Mouse (Mus musculus): ENCODE results near the gene 2010300C02Rik. TPM values are rescaled to one million over a fixed set of nuclear protein-coding genes. Genes with fewer than 3 reads are reported as not detected.
A peak's percentile ranks its signal among the peaks of the same experiment; 100 is the strongest.
"Not testable (repeated sequence)": the region's sequence is repeated elsewhere in the genome, so short reads cannot be mapped to it uniquely, and the experiment has no call there.

Gene 2010300C02Rik
- polyA plus RNA-seq, 1 experiment from 2014 or later, result not detected

DNA sequence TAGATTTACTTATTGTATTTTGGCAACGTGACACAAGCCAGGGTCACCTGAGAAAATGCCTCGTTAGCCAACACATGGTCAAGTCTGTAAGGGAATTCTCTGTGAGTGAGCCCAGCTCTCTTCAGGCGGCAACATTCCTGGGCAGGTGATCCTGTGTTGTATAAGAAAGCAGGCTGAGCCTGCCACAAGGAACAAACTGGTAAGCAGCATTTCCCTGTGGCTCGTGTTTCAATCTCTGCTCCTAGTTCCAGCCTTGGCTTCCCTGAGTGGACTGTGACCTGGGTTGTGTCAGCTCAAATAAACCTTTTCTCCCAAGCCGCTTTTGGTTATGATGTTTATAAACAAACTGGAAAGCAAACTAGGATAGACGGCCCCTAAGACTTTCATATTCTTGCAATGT, 108.9 kb downstream of the 2010300C02Rik start:
- Histone ChIP-seq H3K79me2 (ENCODE audit: inconsistent target) (no peaks in the 10 kb centered on the region), H3K36me3 (ENCODE audit: inconsistent target) (no peaks in the 10 kb centered on the region), H3K27ac (no peak overlapping the region), H3K4me3 (ENCODE audit: inconsistent target) (no peak overlapping the region)
- WGBS (ENCODE audit: missing documents), result 89% methylated on average over 6 of the region's 6 CpGs

DNA sequence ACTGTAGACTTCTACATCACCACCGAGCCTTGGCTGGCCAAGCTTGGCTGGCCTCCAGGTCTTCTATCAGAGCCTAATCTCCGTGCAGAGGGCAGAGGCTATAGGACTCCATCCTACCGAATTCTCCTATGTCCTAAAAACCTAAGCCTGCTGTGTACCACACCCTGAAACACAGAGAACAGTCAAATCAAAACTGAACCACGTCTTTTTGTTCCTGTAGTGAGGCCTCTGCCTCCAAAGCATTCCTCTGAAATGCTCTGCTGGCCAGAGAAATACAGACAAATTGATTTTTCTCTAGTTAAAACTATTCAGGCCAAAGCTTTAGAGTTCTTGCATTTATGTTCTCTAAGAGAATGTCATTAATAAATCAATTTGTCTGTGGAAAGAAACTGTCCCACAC, 109.6 kb downstream of the 2010300C02Rik start:
- 73% methylated on average over 4 of the region's 4 CpGs for WGBS (ENCODE audit: missing documents)
- Histone ChIP-seq H3K27ac (no peak overlapping the region), H3K36me3 (ENCODE audit: inconsistent target) (no peaks in the 10 kb centered on the region), H3K4me3 (ENCODE audit: inconsistent target) (no peak overlapping the region), H3K79me2 (ENCODE audit: inconsistent target) (no peaks in the 10 kb centered on the region)

GRCm38 (mm10) chr1:37605694-37606093, 114.2 kb downstream of the 2010300C02Rik start:
- WGBS (ENCODE audit: missing documents), result 37% methylated on average over 3 of the region's 5 CpGs
- H3K79me2 ChIP-seq (ENCODE audit: inconsistent target); H3K36me3 ChIP-seq (ENCODE audit: inconsistent target); H3K27ac ChIP-seq; H3K4me3 ChIP-seq (ENCODE audit: inconsistent target): not testable (repeated sequence)

- H3K79me2 ChIP-seq (ENCODE audit: inconsistent target), result no peaks in the 10 kb centered on the region
- no peak overlapping the region for H3K27ac ChIP-seq
- 96% methylated on average over 10 of the region's 10 CpGs for WGBS (ENCODE audit: missing documents)
Observed at GRCm38 (mm10) chr1:37603206-37603605, 116.7 kb downstream of the 2010300C02Rik start.

DNA sequence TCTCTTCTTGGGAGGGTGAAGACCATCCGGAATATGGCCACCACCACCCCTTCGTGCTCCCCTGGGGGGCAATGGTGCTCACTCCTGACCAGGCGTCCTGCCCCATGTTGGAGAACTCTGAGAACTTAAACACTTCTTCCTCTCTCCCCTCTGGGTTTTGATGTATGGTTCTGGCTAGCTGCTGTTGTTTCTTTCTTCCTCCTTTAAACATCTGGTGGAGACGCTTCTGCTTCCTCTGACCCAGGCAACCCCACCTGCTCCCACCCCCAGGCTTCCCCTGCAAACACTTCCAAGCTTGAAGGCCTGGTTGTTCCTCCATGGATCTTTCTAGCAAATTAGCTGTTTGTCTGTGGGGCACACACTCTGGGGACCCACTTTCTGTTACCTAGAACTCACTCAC, 117.6 kb downstream of the 2010300C02Rik start:
- no peaks in the 10 kb centered on the region for H3K36me3 ChIP-seq (ENCODE audit: inconsistent target)
- no peak overlapping the region for H3K4me3 ChIP-seq (ENCODE audit: inconsistent target)
- no peak overlapping the region for H3K27ac ChIP-seq
- WGBS (ENCODE audit: missing documents), result 58% methylated on average over 4 of the region's 4 CpGs
- no peaks in the 10 kb centered on the region for H3K79me2 ChIP-seq (ENCODE audit: inconsistent target)

More at GRCm38 (mm10) chr1:37603206-37603605, 116.7 kb downstream of the 2010300C02Rik start:
- H3K4me3 ChIP-seq (ENCODE audit: inconsistent target), result no peak overlapping the region
- no peaks in the 10 kb centered on the region for H3K36me3 ChIP-seq (ENCODE audit: inconsistent target)

- H3K4me3 ChIP-seq (ENCODE audit: inconsistent target), result no peak overlapping the region
- WGBS (ENCODE audit: missing documents), result 96% methylated on average over 7 of the region's 8 CpGs
- H3K36me3 ChIP-seq (ENCODE audit: inconsistent target), result no peaks in the 10 kb centered on the region
- H3K27ac ChIP-seq, result no peak overlapping the region
- no peaks in the 10 kb centered on the region for H3K79me2 ChIP-seq (ENCODE audit: inconsistent target)
Observed at GRCm38 (mm10) chr1:37601461-37601860, 118.4 kb downstream of the 2010300C02Rik start.

DNA sequence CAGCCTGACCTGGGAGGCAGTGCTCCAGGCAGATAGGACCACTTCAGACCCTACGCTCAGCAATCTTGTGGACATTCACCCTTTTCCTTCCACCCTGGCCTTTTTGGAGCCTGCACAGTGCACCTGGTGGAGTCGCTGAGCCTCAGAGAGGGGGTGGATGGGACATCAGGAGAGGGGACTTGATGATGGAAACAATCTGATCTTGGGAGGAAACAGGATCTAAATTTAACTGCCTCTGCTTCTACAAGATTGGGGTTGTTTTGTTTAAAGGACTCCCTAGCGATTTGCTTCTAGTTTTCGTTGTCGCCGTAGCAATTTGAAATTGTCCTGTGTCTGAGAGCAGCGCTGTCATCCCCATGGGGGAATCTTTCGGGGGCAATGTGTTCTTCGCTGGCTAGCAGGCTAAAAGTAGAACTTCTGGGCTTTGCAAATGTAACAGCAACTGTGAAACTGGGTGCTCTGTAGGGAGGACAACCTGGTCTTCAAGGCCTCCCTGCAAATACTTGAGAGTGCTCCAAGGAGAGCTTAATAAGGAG, 119.2 kb downstream of the 2010300C02Rik start:
- H3K36me3 ChIP-seq (ENCODE audit: inconsistent target), result no peaks in the 10 kb centered on the region
- H3K4me3 ChIP-seq (ENCODE audit: inconsistent target), result no peak overlapping the region
- H3K27ac ChIP-seq, result no peak overlapping the region
- H3K79me2 ChIP-seq (ENCODE audit: inconsistent target), result no peaks in the 10 kb centered on the region
- WGBS (ENCODE audit: missing documents), result 74% methylated on average over 9 of the region's 9 CpGs

- H3K79me2 ChIP-seq (ENCODE audit: inconsistent target), result no peaks in the 10 kb centered on the region
- no peak overlapping the region for H3K27ac ChIP-seq
- 79% methylated on average over 5 of the region's 5 CpGs for WGBS (ENCODE audit: missing documents)
- H3K4me3 ChIP-seq (ENCODE audit: inconsistent target), result no peak overlapping the region
- no peaks in the 10 kb centered on the region for H3K36me3 ChIP-seq (ENCODE audit: inconsistent target)
Observed at GRCm38 (mm10) chr1:37598986-37599385, 120.9 kb downstream of the 2010300C02Rik start.

DNA sequence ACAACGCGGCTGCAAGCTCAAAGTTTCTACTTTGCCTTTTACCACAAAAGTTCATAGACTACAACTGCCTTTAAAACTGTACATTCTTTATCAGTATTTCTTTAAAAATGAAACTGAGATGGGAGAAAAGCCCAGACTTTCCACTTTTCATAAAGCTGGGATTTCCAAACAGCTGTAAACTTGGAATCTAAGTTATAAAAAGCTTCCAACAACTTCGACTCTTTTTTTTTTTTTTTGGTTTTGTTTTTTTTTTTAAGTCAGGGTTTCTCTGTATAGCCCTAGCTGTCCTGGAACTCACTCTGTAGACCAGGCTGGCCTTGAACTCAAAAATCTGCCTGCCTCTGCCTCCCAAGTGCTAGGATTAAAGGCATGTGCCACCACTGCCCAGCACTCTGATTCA, 125.1 kb downstream of the 2010300C02Rik start:
- WGBS (ENCODE audit: missing documents), result 93% methylated on average over 3 of the region's 3 CpGs
- not testable (repeated sequence) for H3K36me3 ChIP-seq (ENCODE audit: inconsistent target)

GRCm38 (mm10) chr1:37585809-37586480, 133.9 kb downstream of the 2010300C02Rik start:
- H3K27ac ChIP-seq, result peak overlapping the region; percentile 90
- under 1% methylated on average over 13 of the region's 13 CpGs for WGBS (ENCODE audit: missing documents)
- H3K4me3 ChIP-seq (ENCODE audit: inconsistent target), result no peak overlapping the region
- no peaks in the 10 kb centered on the region for H3K79me2 ChIP-seq (ENCODE audit: inconsistent target)
- H3K36me3 ChIP-seq (ENCODE audit: inconsistent target), result no peaks in the 10 kb centered on the region

More for the DNA sequence above, 125.1 kb downstream of the 2010300C02Rik start:
- not testable (repeated sequence) for H3K4me3 ChIP-seq (ENCODE audit: inconsistent target); H3K79me2 ChIP-seq (ENCODE audit: inconsistent target); H3K27ac ChIP-seq

GRCm38 (mm10) chr1:37583795-37584464, 136.0 kb downstream of the 2010300C02Rik start:
- Histone ChIP-seq H3K27ac (no peak overlapping the region), H3K79me2 (ENCODE audit: inconsistent target) (no peaks in the 10 kb centered on the region), H3K36me3 (ENCODE audit: inconsistent target) (no peaks in the 10 kb centered on the region), H3K4me3 (ENCODE audit: inconsistent target) (no peak overlapping the region)
- 80% methylated on average over 7 of the region's 9 CpGs for WGBS (ENCODE audit: missing documents)

DNA sequence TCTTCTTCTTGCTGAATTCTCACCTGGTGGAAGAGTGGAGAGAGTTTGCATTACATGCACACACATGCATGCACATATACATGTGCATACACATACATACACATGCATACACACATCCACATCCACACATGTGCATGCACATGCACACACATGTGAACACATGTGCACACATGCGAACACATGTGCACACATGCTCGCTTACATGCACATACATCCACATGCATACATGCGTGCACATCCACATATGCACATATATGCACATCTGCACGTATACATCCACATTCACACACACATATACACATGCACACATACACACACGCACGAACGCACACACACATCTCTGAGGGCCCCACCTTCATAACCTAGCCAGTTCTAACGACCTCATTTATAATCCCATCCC, 136.7 kb downstream of the 2010300C02Rik start:
- WGBS (ENCODE audit: missing documents), result 99% methylated on average over 8 of the region's 8 CpGs
- no peak overlapping the region for H3K4me3 ChIP-seq (ENCODE audit: inconsistent target)

DNA sequence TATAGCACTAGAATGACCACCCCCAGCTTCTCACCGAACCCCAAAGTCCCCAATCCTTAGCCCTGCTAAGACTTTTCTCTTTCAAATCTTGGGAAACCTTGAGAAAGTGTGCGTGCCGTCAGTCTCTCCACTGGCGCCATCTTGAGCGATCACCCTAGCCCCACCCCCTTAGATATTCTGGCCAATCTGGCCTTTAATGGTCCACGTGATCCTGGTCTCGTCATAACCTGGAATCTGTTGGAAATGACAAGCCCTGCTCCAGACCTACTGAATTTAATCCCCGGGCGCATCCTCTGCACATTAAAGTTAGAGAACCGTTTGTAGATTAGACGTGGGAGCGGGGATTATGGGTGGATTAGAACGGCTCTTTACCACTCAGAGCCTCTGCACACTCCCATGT, 140.2 kb downstream of the 2010300C02Rik start:
- Histone ChIP-seq H3K36me3 (ENCODE audit: inconsistent target) (no peaks in the 10 kb centered on the region), H3K27ac (no peak overlapping the region), H3K4me3 (ENCODE audit: inconsistent target) (no peak overlapping the region), H3K79me2 (ENCODE audit: inconsistent target) (no peaks in the 10 kb centered on the region)
- 96% methylated on average over 13 of the region's 13 CpGs for WGBS (ENCODE audit: missing documents)

More for the DNA sequence above, 136.7 kb downstream of the 2010300C02Rik start:
- Histone ChIP-seq H3K79me2 (ENCODE audit: inconsistent target) (no peaks in the 10 kb centered on the region), H3K36me3 (ENCODE audit: inconsistent target) (no peaks in the 10 kb centered on the region), H3K27ac (no peak overlapping the region)

- Histone ChIP-seq H3K4me3 (ENCODE audit: inconsistent target) (no peak overlapping the region), H3K27ac (no peak overlapping the region), H3K36me3 (ENCODE audit: inconsistent target) (no peaks in the 10 kb centered on the region), H3K79me2 (ENCODE audit: inconsistent target) (no peaks in the 10 kb centered on the region)
- WGBS (ENCODE audit: missing documents), result 83% methylated on average over 10 of the region's 10 CpGs
Observed at GRCm38 (mm10) chr1:37572528-37573272, 147.2 kb downstream of the 2010300C02Rik start.

DNA sequence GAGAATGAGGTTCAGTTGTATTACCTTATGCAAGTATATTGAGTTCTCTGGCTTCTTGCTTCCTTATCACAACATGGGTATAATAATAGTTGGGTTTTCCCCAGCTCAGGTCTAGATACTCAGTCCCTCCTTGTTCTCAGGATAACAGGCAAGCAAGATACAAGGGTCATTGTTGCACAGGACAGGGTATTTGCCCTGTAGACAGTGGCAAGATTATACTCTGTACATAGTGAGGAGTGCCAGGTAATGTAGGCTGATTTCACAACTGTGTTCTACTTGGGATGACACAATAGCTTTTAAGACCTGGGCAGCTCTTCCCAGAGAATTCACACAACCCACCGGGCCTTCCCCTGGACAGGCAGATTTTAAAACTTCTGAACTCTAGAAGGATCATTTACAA, 151.5 kb downstream of the 2010300C02Rik start:
- H3K79me2 ChIP-seq (ENCODE audit: inconsistent target), result no peaks in the 10 kb centered on the region
- no peaks in the 10 kb centered on the region for H3K36me3 ChIP-seq (ENCODE audit: inconsistent target)
- H3K27ac ChIP-seq, result no peak overlapping the region
- H3K4me3 ChIP-seq (ENCODE audit: inconsistent target), result no peak overlapping the region
- WGBS (ENCODE audit: missing documents), result 85% methylated on average over 1 of the region's 1 CpGs
